Mouse (Mus musculus) frontal cortex, adult 2 months (tissue): ENCODE measurements around the gene Zfp536. TPM values are rescaled to one million over a fixed set of nuclear protein-coding genes. Genes with fewer than 3 reads are reported as not detected.

Experiments
- DNase-seq, 2 experiments: peaks; one replicate each; pipeline ENCODE4 v3.0.0; 2022; ENCODE audit warnings: low spot score in 1 of 2; ENCODE audit errors: extremely low spot score in 1 of 2
- polyA plus RNA-seq: library from polyadenylated mRNA; depleted of rRNA; stranded (reverse); fragments of >200 nt; gene quantifications from 2 replicates; pipeline ENCODE4 v1.2.3, GENCODE M21; 2012

Gene Zfp536
- polyA plus RNA-seq, 1 experiment = 20.3 TPM

DNA sequence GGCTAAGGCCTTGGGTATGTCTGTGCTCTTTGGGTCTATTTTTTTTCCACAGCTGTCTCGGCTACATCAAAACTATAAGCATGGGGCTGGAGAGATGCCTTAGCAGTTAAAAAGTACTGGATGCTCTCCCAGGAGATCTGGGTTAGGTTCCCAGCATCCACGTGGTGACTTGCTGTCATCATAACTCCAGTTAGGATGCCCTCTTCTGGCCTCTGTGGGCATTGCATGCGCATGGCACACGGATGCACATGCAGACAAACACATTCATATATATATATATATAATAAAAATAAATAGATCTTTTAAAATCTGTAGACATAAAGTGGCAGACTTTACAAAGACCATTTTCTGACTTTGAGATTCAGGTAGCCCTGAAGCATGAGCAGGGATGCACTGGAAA is 290.9 kb downstream of the Zfp536 start:
- no peak for DNase-seq

- DNase-seq = no peak
Measured at GRCm38 (mm10) chr7:37481165-37481564, 292.3 kb downstream of the Zfp536 start.

- DNase-seq = no peak
Measured at GRCm38 (mm10) chr7:37477309-37477708, 296.1 kb downstream of the Zfp536 start.

- no peak for DNase-seq
Measured at GRCm38 (mm10) chr7:37475485-37475884, 298.0 kb downstream of the Zfp536 start.

DNA sequence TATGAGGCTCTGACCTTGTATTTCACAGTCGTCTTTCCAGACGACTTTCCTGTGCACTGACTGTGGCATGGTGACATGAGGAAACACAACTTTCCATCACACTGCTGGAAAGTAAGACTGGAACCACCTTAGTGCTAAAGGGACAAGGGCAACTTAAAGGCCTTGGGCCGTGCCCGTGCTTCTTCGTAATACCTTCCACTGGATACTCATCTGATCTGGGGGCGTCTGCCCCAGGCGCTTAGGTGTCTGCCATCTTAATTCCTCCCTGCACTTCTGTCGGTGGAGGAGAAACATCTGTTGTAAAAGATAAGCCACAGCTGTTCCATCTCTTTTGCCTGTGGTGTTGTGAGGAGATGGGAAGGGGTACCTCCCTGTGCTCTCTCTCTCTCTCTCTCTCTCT is 299.2 kb downstream of the Zfp536 start:
- DNase-seq = no peak

DNA sequence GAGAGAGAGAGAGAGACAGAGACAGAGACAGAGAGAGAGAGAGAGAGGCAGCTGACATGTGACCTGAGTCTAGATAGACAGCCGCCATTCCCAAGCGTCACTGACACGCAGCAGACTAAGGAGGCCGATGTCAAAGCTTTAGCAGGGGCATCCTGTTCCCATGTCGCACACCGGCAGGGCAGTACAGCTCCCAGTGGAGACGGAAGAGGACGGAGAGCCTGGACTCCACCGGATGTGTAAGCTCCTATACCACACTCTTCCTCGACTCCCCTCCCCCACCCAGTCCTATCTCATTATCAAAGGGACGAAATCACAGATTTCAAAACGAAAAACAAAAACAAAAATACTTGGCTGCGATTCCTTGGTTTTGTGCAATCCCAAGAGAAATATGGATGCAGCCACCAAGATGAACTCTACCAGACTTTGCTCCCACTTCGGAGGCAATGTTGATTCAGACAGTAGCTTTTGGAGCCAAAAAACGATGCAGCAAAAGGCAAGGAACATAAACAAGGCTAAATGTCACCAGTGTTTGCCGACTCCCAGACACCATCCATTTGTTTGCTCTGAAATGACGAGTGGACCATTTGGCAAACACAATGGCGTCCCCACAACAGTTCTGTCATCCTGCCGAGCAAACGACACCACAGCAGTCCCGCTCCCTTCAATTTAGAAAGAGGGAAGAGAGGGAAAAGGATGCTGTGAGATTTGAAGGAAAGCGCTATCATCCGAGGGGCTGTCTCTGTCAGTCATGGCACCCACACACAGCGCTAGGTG is 299.9 kb downstream of the Zfp536 start:
- DNase-seq = no peak

GRCm38 (mm10) chr7:37471726-37472125 is 301.7 kb downstream of the Zfp536 start:
- no peak for DNase-seq

GRCm38 (mm10) chr7:37466477-37467243 is 306.8 kb downstream of the Zfp536 start:
- DNase-seq = no peak

DNA sequence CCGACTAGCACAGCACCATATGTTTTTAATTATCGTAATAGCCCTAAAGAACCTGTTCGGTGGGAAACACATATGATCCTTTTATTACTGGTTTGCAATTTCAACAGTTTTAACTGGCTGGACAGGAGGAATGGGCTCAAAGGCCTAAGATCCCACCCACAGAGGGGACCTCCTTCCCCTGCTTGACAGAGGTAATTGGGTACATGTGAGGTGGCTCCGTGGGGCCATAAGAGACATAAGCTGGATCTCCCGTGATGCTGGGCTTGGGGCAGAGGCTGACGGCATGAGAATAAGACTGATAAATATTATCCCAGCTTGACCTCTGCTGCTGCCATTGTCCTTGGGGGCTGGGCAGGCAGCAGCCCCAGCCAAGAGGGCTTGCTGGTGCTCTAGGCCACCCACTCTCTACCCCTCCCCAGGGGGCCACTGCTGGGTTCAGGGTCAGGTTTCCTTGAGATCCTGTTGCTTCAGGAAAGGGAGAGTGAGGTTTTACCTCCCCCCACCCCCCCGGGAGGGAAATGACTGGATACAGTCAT is 309.2 kb downstream of the Zfp536 start:
- DNase-seq = no peak

DNA sequence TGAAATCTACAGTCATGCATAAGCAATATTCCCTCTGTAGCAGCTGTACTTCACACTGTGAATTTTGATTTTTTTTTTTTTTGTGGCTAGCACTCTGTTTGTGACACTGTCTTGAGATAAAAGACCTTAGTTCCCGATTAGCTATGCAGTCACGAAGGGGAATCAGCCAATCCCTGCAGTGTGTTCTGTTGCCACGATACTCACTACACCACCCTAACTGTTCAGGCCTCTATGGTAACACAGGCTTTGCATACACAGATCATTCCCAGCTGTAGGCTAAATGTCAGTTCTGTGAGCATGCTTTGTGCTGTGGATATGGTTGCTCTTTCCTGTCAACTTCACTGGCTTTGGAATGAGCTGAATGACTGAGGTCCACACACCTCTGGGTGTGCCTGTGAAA is 325.9 kb downstream of the Zfp536 start:
- no peak for DNase-seq

- no peak for DNase-seq
Measured at GRCm38 (mm10) chr7:37439912-37440311, 333.5 kb downstream of the Zfp536 start.

GRCm38 (mm10) chr7:37439117-37439844 is 334.2 kb downstream of the Zfp536 start:
- DNase-seq = no peak

DNA sequence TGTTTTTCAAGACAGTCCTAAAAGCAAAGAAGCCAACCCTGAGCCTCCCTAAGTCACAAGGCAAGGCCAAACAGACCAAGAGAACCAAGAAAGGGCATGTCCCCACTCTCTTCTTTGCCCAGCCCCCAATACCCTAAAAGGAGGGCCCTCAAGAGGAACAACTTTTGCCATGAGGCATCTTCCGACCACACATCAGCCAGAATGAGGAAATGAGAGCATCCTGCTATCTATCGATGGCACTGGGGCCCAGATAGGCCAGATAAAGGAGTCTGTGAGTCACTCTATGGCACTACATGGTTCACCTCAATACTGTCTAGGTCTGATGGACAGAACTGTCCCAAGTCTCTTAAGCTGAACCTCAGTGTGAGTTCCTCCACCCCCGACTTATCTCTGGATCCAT is 335.6 kb downstream of the Zfp536 start:
- DNase-seq = no peak

DNA sequence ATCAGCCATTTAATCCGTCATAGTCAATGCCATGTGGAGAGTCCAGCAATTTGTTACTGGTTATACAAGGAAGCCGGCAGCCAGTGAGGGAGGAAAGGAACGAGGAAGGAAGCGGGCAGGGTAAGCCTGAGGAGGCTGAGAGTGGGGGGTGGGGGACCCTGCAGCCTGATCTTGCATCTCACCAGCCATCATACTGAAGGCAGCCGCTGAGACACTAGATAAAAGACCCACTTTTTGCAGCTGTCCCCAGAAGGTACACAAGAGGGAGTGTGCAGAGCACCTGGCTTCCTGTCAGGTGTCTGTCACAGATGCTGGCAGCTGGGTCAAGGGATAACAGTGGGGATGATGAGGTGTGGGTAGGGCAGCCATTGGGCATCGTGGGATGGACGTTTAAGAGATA is 340.3 kb downstream of the Zfp536 start:
- no peak for DNase-seq

DNA sequence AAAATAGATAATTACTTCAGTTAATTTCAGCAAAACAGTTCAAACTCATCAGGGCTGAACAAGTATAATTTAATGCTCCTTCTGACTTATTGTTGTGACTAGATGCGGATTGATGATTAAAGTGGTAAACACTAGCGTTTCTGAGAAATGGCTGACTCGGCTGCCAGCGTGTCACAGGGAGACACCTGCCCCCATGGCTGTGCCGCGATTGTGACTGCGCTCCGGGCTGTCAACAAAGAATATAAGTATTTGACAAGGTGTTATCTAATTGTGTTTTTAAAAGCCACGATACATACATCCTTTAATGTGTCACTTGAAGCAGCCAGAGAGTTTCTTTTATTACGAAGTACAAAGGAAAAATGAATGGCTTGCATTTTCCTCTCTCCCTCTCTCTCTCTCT is 342.0 kb downstream of the Zfp536 start:
- DNase-seq = no peak

GRCm38 (mm10) chr7:37426061-37426460 is 347.4 kb downstream of the Zfp536 start:
- no peak for DNase-seq

DNA sequence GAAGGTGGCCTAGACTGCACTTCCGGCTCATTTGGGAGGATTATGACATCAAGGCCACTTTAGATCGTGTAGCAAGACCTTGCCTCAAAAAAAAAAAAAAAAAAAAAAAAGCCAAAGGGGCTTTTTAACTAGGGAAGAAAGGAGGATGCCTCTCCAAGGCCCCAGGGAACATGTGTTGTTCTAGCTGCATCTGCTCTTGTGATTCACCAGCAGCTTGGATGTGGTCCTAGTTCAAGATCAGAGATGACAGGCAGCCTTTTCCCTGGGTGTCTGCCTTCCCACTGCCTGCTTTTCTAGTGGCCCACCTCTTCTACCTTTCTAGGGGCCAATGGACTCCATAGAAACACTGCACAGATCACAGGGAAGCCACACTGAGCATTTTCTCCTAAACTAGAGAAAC is 350.5 kb downstream of the Zfp536 start:
- DNase-seq = no peak
